Mouse (Mus musculus) ES-E14 (cell line): ENCODE data around the gene Pex14. TPM values are rescaled to one million over a fixed set of nuclear protein-coding genes. Genes with fewer than 3 reads are reported as not detected.

Experiments
- DNase-seq: peaks from one replicate; pipeline ENCODE4 v3.0.0-alpha.2; 2013; ENCODE audit warnings: low read depth, low spot score
- H3K27ac ChIP-seq: 2 replicates; pipeline ENCODE4 v1.5.1; 2012; ENCODE audit warnings: low read depth, mild to moderate bottlenecking, low read length, moderate library complexity, mixed read lengths; ENCODE audit not compliant: poor library complexity, insufficient read depth, severe bottlenecking
- H3K36me3 ChIP-seq: 2 replicates; pipeline ENCODE4 v1.6.1; 2012; ENCODE audit warnings: mild to moderate bottlenecking, low read length, moderate library complexity, mixed read lengths; ENCODE audit not compliant: control insufficient read depth, poor library complexity, insufficient read depth, severe bottlenecking
- H3K4me1 ChIP-seq, 2 experiments: fragments of 150-350 bp in 1 of 2; sonication (generic) in 1 of 2; 2 replicates each; pipeline ENCODE4 v1.6.1; 2012; ENCODE audit warnings: low read length in 2 of 2, mild to moderate bottlenecking in 1 of 2, mixed read lengths in 1 of 2; ENCODE audit not compliant: control insufficient read depth in 2 of 2, insufficient read depth in 2 of 2, poor library complexity in 1 of 2
- H3K4me3 ChIP-seq, 2 experiments: fragments of 150-350 bp in 1 of 2; sonication (generic) in 1 of 2; 2 replicates each; pipeline ENCODE4 v1.5.1; 2012; ENCODE audit warnings: low read length in 2 of 2, low read depth in 1 of 2, mild to moderate bottlenecking in 1 of 2, mixed read lengths in 1 of 2; ENCODE audit not compliant: insufficient read depth in 1 of 2, poor library complexity in 1 of 2, severe bottlenecking in 1 of 2
- H3K9ac ChIP-seq: 2 replicates; pipeline ENCODE4 v1.6.1; 2012; ENCODE audit warnings: low read depth, mild to moderate bottlenecking, low read length, mixed read lengths; ENCODE audit not compliant: poor library complexity, insufficient read depth, severe bottlenecking
- H3K9me3 ChIP-seq: fragments of 150-350 bp; sonication (generic); 2 replicates; pipeline ENCODE4 v1.6.1; 2012; ENCODE audit warnings: low read depth, mild to moderate bottlenecking, low read length; ENCODE audit not compliant: control insufficient read depth, insufficient read depth
- CHD2 ChIP-seq: IDR thresholded peaks from 2 replicates; pipeline ENCODE4 v1.6.1; 2014; ENCODE audit warnings: mild to moderate bottlenecking, low read depth, low read length, inconsistent platforms
- HCFC1 ChIP-seq: IDR thresholded peaks from 2 replicates; pipeline ENCODE4 v1.6.1; 2012; ENCODE audit warnings: low read length, inconsistent platforms, borderline replicate concordance; ENCODE audit not compliant: insufficient read depth
- MAFK ChIP-seq: IDR thresholded peaks from 2 replicates; pipeline ENCODE4 v1.6.1; 2014; ENCODE audit warnings: mild to moderate bottlenecking, low read depth, low read length, inconsistent platforms; ENCODE audit not compliant: insufficient read depth
- ZC3H11A ChIP-seq: IDR thresholded peaks from 2 replicates; pipeline ENCODE4 v1.6.1; 2012; ENCODE audit warnings: low read depth, mild to moderate bottlenecking, inconsistent platforms, low read length, borderline replicate concordance
- ZNF384 ChIP-seq: IDR thresholded peaks from 2 replicates; pipeline ENCODE4 v1.6.1; 2012; ENCODE audit warnings: low read depth, low read length, inconsistent platforms
- in situ Hi-C, 2 experiments: fragments of 600-800 bp; cut with MboI; formaldehyde crosslinking; loops; one replicate each; pipeline ENCODE4 v1.15.1; 2025; ENCODE audit warnings: low sequenced_read_pairs in 2 of 2, inconsistent platforms in 1 of 2; ENCODE audit not compliant: unreplicated experiment in 2 of 2
- total RNA-seq: library from RNA; depleted of rRNA; stranded (reverse); fragments of 300-350 nt; gene quantifications from 2 replicates; pipeline ENCODE4 v1.2.3, GENCODE M21; 2012

Gene Pex14
- total RNA-seq, 1 experiment = 80.3 TPM

DNA sequence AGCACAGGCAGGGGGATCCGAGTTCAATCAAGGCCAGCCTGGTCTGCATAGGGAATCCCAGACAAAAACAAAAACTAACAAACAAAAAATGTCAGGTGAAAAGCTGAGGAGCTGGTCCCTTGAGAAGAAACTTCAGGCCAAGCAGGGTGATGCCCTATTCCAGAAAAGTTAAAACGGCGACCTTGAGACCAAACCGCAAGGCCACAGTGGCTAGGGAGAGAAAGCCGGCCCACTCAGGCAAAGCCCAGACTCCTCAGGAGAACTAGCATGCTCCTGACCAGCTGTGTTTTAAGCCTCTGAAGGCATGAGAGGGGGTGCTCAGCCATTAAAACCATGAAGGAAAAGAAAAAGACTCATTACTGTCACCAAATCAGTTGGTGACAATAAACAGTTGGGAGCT, 14.3 kb downstream of the Pex14 start:
- no peak overlapping the region for H3K27ac ChIP-seq
- H3K9me3 ChIP-seq = no peaks in the 10 kb centered on the region
- H3K4me1 ChIP-seq = peaks cover 0 to 15% of the 10 kb centered on the region in 2 experiments; a peak in 1 of 4 replicates
- H3K36me3 ChIP-seq = no peaks in the 10 kb centered on the region; the same call in 1 of the 2 replicates
- no peak overlapping the region for H3K4me3 ChIP-seq
- DNase-seq = no peak
- H3K9ac ChIP-seq = no peak overlapping the region
- in situ Hi-C loops = loop anchor here in 1 of 2 experiments (10.0 kb wide), 1 partner anchor 391 kb away; no protein-coding TSS in a partner anchor
- no peak for TF ChIP-seq ZNF384
- TF ChIP-seq ZC3H11A = no peak
- no peak for TF ChIP-seq MAFK
- TF ChIP-seq CHD2 = no peak
- TF ChIP-seq HCFC1 = no peak

DNA sequence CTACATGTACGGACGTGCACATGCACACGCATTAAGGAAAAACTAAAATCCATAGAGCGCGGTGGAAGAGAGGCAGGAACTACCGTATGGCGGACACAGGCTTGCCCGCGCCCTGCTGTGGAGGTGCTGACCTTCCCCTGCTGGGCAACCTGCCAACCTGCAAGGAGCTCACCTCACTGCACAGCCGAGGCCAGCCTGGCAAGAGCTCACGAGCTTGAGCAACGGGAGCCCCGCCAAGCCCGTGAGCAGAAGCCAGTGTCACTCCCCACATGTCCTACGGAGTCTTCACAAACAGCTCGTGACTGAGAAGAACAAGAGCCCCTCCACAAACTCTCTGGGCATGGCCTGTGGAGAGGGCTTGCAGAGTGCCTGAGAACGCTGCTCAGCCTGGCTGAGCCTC, 18.1 kb downstream of the Pex14 start:
- no peak for DNase-seq

DNA sequence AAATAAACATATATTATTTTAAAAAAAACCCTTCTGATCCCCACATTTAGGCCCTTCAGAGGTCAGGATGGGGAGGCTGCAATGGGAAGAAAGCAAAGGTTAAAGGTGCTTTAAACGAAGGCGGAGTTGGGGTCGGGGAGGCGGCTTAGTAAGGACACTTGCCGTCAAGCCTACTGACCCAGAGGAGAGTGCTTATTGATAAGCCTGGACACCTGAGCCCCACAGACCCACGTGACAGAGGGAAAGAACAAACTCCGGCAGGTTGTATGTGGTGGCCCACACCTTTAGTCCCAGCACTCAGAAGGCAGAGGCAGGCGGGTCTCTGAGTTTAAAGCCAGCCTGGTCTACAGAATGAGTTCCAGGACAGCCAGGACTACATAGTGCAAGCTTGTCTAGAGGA, 19.6 kb downstream of the Pex14 start:
- no peak overlapping the region for H3K27ac ChIP-seq
- no peak overlapping the region for H3K4me3 ChIP-seq
- H3K9ac ChIP-seq = no peak overlapping the region
- in situ Hi-C loops = loop anchor here in 1 of 2 experiments (10.0 kb wide), 1 partner anchor 385 kb away; no protein-coding TSS in a partner anchor
- peaks cover 2 to 10% of the 10 kb centered on the region in 2 experiments; a peak in 2 of 4 replicates for H3K4me1 ChIP-seq
- DNase-seq = no peak
- no peaks in the 10 kb centered on the region for H3K9me3 ChIP-seq
- TF ChIP-seq ZNF384 (no peak), MAFK (no peak), ZC3H11A (no peak), HCFC1 (no peak), CHD2 (no peak)
- H3K36me3 ChIP-seq = peaks cover 3% of the 10 kb centered on the region; the same call in 1 of the 2 replicates

More for the DNA sequence above, 18.1 kb downstream of the Pex14 start:
- H3K9me3 ChIP-seq = no peaks in the 10 kb centered on the region
- in situ Hi-C loops = loop anchor here in 1 of 2 experiments (10.0 kb wide), 1 partner anchor 387 kb away; no protein-coding TSS in a partner anchor
- no peak overlapping the region for H3K27ac ChIP-seq
- no peaks in the 10 kb centered on the region; the same call in 1 of the 2 replicates for H3K36me3 ChIP-seq
- H3K4me3 ChIP-seq = peak overlapping the region in 1 of 2 experiments; percentile 7; a peak in 1 of 4 replicates
- no peak for TF ChIP-seq MAFK
- no peak for TF ChIP-seq HCFC1
- no peak for TF ChIP-seq ZC3H11A
- TF ChIP-seq CHD2 = no peak
- TF ChIP-seq ZNF384 = no peak
- peaks cover 0 to 7% of the 10 kb centered on the region in 2 experiments; a peak in 2 of 4 replicates for H3K4me1 ChIP-seq
- no peak overlapping the region; the same call in 1 of the 2 replicates for H3K9ac ChIP-seq

- peaks cover 5% of the 10 kb centered on the region; the same call in 1 of the 2 replicates for H3K36me3 ChIP-seq
- TF ChIP-seq CHD2 (no peak), MAFK (no peak), ZNF384 (no peak), HCFC1 (no peak)
- no peak overlapping the region for H3K27ac ChIP-seq
- H3K4me1 ChIP-seq = peaks cover 2 to 10% of the 10 kb centered on the region in 2 experiments; a peak in 2 of 4 replicates
- in situ Hi-C loops = loop anchor here in 1 of 2 experiments (10.0 kb wide), 1 partner anchor 385 kb away; no protein-coding TSS in a partner anchor
- H3K9ac ChIP-seq = no peak overlapping the region
- no peaks in the 10 kb centered on the region for H3K9me3 ChIP-seq
- DNase-seq = no peak
- no peak overlapping the region for H3K4me3 ChIP-seq
Measured at GRCm38 (mm10) chr4:149079629-149080028, 20.0 kb downstream of the Pex14 start.
